Mouse (Mus musculus): Measurements from ENCODE around the gene Hmgcl. TPM values are rescaled to one million over a fixed set of nuclear protein-coding genes. Genes with fewer than 3 reads are reported as not detected.
A peak's percentile ranks its signal among the peaks of the same experiment; 100 is the strongest.

Gene Hmgcl
- 57.6 and 61.0 TPM in 2 replicates for polyA plus RNA-seq (2014; fragmentation: Nextera tagmentation; extraction: Ambion mirVana)

- H3K4me2 ChIP-seq (ENCODE audit: low read length), result peak within 1 kb of the TSS; percentile 65
- H3K9ac ChIP-seq (replicated peaks; ENCODE audit: low read length), result peak within 1 kb of the TSS; percentile 68
- no peaks in the 10 kb centered on the region for H3K27me3 ChIP-seq (ENCODE audit: control insufficient read depth, insufficient read depth, low read length)
- under 1% methylated on average over 23 of the region's 23 CpGs for WGBS
- DNase-seq (peak; percentile 95), ATAC-seq (ENCODE audit: low FRiP score, low TSS enrichment) (peak; percentile 92)
- H3K9me3 ChIP-seq (ENCODE audit: control insufficient read depth, low read length), result no peaks in the 10 kb centered on the region
- H3K4me1 ChIP-seq (ENCODE audit: control insufficient read depth, insufficient read depth, low read length), result no peaks in the 10 kb centered on the region
- H3K4me3 ChIP-seq (replicated peaks; ENCODE audit: low read depth, low read length), result peak within 1 kb of the TSS; percentile 72
- H3K27ac ChIP-seq (replicated peaks; ENCODE audit: low read depth, low read length), result peak within 1 kb of the TSS; percentile 58
- H3K36me3 ChIP-seq (ENCODE audit: control insufficient read depth, insufficient read depth, low read length), result peaks cover 4% of the 10 kb centered on the region
Measured at GRCm38 (mm10) chr4:135946278-135946658, at the start of gene Hmgcl. Hmgcl (plus strand) TSS chr4:135946448.

GRCm38 (mm10) chr4:135898380-135899049 is 47.7 kb upstream of the Hmgcl start:
- Histone ChIP-seq H3K4me2 (ENCODE audit: low read length) (no peak overlapping the region), H3K4me3 (replicated peaks; ENCODE audit: low read depth, low read length) (no peak overlapping the region), H3K36me3 (ENCODE audit: control insufficient read depth, insufficient read depth, low read length) (no peaks in the 10 kb centered on the region), H3K27me3 (ENCODE audit: control insufficient read depth, insufficient read depth, low read length) (no peaks in the 10 kb centered on the region), H3K9me3 (ENCODE audit: control insufficient read depth, low read length) (no peaks in the 10 kb centered on the region), H3K9ac (replicated peaks; ENCODE audit: low read length) (no peak overlapping the region), H3K4me1 (ENCODE audit: control insufficient read depth, insufficient read depth, low read length) (no peaks in the 10 kb centered on the region), H3K27ac (replicated peaks; ENCODE audit: low read depth, low read length) (no peak overlapping the region)
- ATAC-seq (ENCODE audit: low FRiP score, low TSS enrichment) (no peak), DNase-seq (no peak)
- 81% methylated on average over 9 of the region's 9 CpGs for whole genome bisulfite sequencing

GRCm38 (mm10) chr4:135899050-135899448 is 47.2 kb upstream of the Hmgcl start:
- H3K4me1 ChIP-seq (ENCODE audit: control insufficient read depth, insufficient read depth, low read length), result no peaks in the 10 kb centered on the region
- H3K9me3 ChIP-seq (ENCODE audit: control insufficient read depth, low read length), result no peaks in the 10 kb centered on the region
- WGBS, result 84% methylated on average over 7 of the region's 7 CpGs
- H3K36me3 ChIP-seq (ENCODE audit: control insufficient read depth, insufficient read depth, low read length), result no peaks in the 10 kb centered on the region
- DNase-seq (no peak), ATAC-seq (ENCODE audit: low FRiP score, low TSS enrichment) (no peak)
- H3K4me2 ChIP-seq (ENCODE audit: low read length), result no peak overlapping the region
- no peak overlapping the region for H3K4me3 ChIP-seq (replicated peaks; ENCODE audit: low read depth, low read length)
- no peak overlapping the region for H3K27ac ChIP-seq (replicated peaks; ENCODE audit: low read depth, low read length)
- no peaks in the 10 kb centered on the region for H3K27me3 ChIP-seq (ENCODE audit: control insufficient read depth, insufficient read depth, low read length)
- H3K9ac ChIP-seq (replicated peaks; ENCODE audit: low read length), result no peak overlapping the region

GRCm38 (mm10) chr4:135900008-135900407 is 46.2 kb upstream of the Hmgcl start:
- no peaks in the 10 kb centered on the region for H3K36me3 ChIP-seq (ENCODE audit: control insufficient read depth, insufficient read depth, low read length)
- H3K9me3 ChIP-seq (ENCODE audit: control insufficient read depth, low read length), result no peaks in the 10 kb centered on the region
- ATAC-seq (ENCODE audit: low FRiP score, low TSS enrichment), result no peak
- H3K9ac ChIP-seq (replicated peaks; ENCODE audit: low read length), result no peak overlapping the region
- no peak overlapping the region for H3K27ac ChIP-seq (replicated peaks; ENCODE audit: low read depth, low read length)
- no peak overlapping the region for H3K4me2 ChIP-seq (ENCODE audit: low read length)
- H3K27me3 ChIP-seq (ENCODE audit: control insufficient read depth, insufficient read depth, low read length), result no peaks in the 10 kb centered on the region
- 80% methylated on average over 5 of the region's 5 CpGs for WGBS
- H3K4me3 ChIP-seq (replicated peaks; ENCODE audit: low read depth, low read length), result no peak overlapping the region
- H3K4me1 ChIP-seq (ENCODE audit: control insufficient read depth, insufficient read depth, low read length), result no peaks in the 10 kb centered on the region
- DNase-seq, result no peak

- Histone ChIP-seq H3K36me3 (ENCODE audit: control insufficient read depth, insufficient read depth, low read length) (no peaks in the 10 kb centered on the region), H3K27ac (replicated peaks; ENCODE audit: low read depth, low read length) (no peak overlapping the region), H3K4me1 (ENCODE audit: control insufficient read depth, insufficient read depth, low read length) (no peaks in the 10 kb centered on the region), H3K4me2 (ENCODE audit: low read length) (no peak overlapping the region), H3K27me3 (ENCODE audit: control insufficient read depth, insufficient read depth, low read length) (no peaks in the 10 kb centered on the region), H3K9ac (replicated peaks; ENCODE audit: low read length) (no peak overlapping the region), H3K4me3 (replicated peaks; ENCODE audit: low read depth, low read length) (no peak overlapping the region), H3K9me3 (ENCODE audit: control insufficient read depth, low read length) (no peaks in the 10 kb centered on the region)
- ATAC-seq (ENCODE audit: low FRiP score, low TSS enrichment) (no peak), DNase-seq (no peak)
- WGBS, result 90% methylated on average over 4 of the region's 4 CpGs
Measured at GRCm38 (mm10) chr4:135902606-135903242, 43.5 kb upstream of the Hmgcl start.

- no peak overlapping the region for H3K9ac ChIP-seq (replicated peaks; ENCODE audit: low read length)
- H3K36me3 ChIP-seq (ENCODE audit: control insufficient read depth, insufficient read depth, low read length), result no peaks in the 10 kb centered on the region
- ATAC-seq (ENCODE audit: low FRiP score, low TSS enrichment) (no peak), DNase-seq (no peak)
- H3K4me2 ChIP-seq (ENCODE audit: low read length), result no peak overlapping the region
- H3K4me3 ChIP-seq (replicated peaks; ENCODE audit: low read depth, low read length), result no peak overlapping the region
- 55% methylated on average over 1 of the region's 1 CpGs for WGBS
- no peak overlapping the region for H3K27ac ChIP-seq (replicated peaks; ENCODE audit: low read depth, low read length)
- no peaks in the 10 kb centered on the region for H3K27me3 ChIP-seq (ENCODE audit: control insufficient read depth, insufficient read depth, low read length)
- H3K4me1 ChIP-seq (ENCODE audit: control insufficient read depth, insufficient read depth, low read length), result no peaks in the 10 kb centered on the region
- no peaks in the 10 kb centered on the region for H3K9me3 ChIP-seq (ENCODE audit: control insufficient read depth, low read length)
Measured at GRCm38 (mm10) chr4:135904810-135905209, 41.4 kb upstream of the Hmgcl start.

- Histone ChIP-seq H3K9ac (replicated peaks; ENCODE audit: low read length) (no peak overlapping the region), H3K4me1 (ENCODE audit: control insufficient read depth, insufficient read depth, low read length) (no peaks in the 10 kb centered on the region), H3K4me2 (ENCODE audit: low read length) (no peak overlapping the region), H3K27me3 (ENCODE audit: control insufficient read depth, insufficient read depth, low read length) (no peaks in the 10 kb centered on the region), H3K9me3 (ENCODE audit: control insufficient read depth, low read length) (no peaks in the 10 kb centered on the region), H3K4me3 (replicated peaks; ENCODE audit: low read depth, low read length) (no peak overlapping the region), H3K36me3 (ENCODE audit: control insufficient read depth, insufficient read depth, low read length) (no peaks in the 10 kb centered on the region), H3K27ac (replicated peaks; ENCODE audit: low read depth, low read length) (no peak overlapping the region)
- no peak for DNase-seq
- WGBS, result 89% methylated on average over 3 of the region's 3 CpGs
- ATAC-seq (ENCODE audit: low FRiP score, low TSS enrichment), result no peak
Measured at GRCm38 (mm10) chr4:135906633-135907032, 39.6 kb upstream of the Hmgcl start.

GRCm38 (mm10) chr4:135909326-135910066 is 36.8 kb upstream of the Hmgcl start:
- no peak for DNase-seq
- H3K9ac ChIP-seq (replicated peaks; ENCODE audit: low read length), result no peak overlapping the region
- no peak overlapping the region for H3K4me3 ChIP-seq (replicated peaks; ENCODE audit: low read depth, low read length)
- ATAC-seq (ENCODE audit: low FRiP score, low TSS enrichment), result no peak
- H3K9me3 ChIP-seq (ENCODE audit: control insufficient read depth, low read length), result no peaks in the 10 kb centered on the region
- H3K4me1 ChIP-seq (ENCODE audit: control insufficient read depth, insufficient read depth, low read length), result no peaks in the 10 kb centered on the region
- H3K27me3 ChIP-seq (ENCODE audit: control insufficient read depth, insufficient read depth, low read length), result no peaks in the 10 kb centered on the region
- H3K27ac ChIP-seq (replicated peaks; ENCODE audit: low read depth, low read length), result no peak overlapping the region
- no peak overlapping the region for H3K4me2 ChIP-seq (ENCODE audit: low read length)
- WGBS, result 79% methylated on average over 13 of the region's 13 CpGs
- no peaks in the 10 kb centered on the region for H3K36me3 ChIP-seq (ENCODE audit: control insufficient read depth, insufficient read depth, low read length)
